Mouse (Mus musculus): ENCODE measurements around the gene Lyl1.

DNA sequence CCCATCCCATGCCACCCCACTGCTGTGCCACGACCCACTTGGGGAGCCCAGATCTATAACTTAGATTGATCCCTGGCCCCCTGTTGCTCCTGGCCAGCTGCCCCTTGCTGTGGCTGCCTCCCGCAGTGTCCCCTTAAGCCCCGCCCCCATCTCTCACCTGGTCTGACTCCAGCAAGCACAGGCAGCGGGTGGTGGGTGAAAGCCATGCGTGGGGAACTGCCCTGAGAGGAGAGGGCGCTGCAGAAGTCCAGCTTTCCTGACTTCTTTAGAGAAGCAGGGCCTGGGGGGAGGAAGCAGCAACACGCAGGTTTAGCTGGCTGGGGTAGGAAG is 22.3 kb downstream of the Lyl1 start:
- TF ChIP-seq CTCF (conservative IDR thresholded peaks at IDR 0.05; ENCODE audit: low read length) = no peak
- no peak for TF ChIP-seq POU5F1 (IDR thresholded peaks at IDR 0.05; ENCODE audit: borderline replicate concordance, low read length)
- TF ChIP-seq NANOG (IDR thresholded peaks at IDR 0.05; ENCODE audit: borderline replicate concordance, low read length) = no peak

All from E14TG2a.4 (cell line).